In genomic region chr2:31418021-31418420, GRCm38 (mm10) we compare ENCODE assay signal across 26 mouse cellular contexts. TPM values are rescaled to one million over a fixed set of nuclear protein-coding genes. Genes with fewer than 3 reads are reported as not detected.
DNase-seq lines count a peak whose midpoint lies in the region; ATAC-seq and TF ChIP-seq lines count a peak whose summit lies in the region.
"Had no signal": no experiment of that assay in that cellular context is flagged by ENCODE, and none has a peak within 500 bp of the region (broad histone marks: within the 10 kb centered on the region; RNA-seq: fewer than 3 reads in every experiment).

No protein-coding gene starts in this region.

- H3K27ac ChIP-seq in hindbrain, embryonic 10.5 days, result peak overlapping the region; percentile 50; the same call in 1 of the 2 replicates
- H3K27ac ChIP-seq in hindbrain, embryonic 14.5 days, result no peak overlapping the region
- H3K27ac ChIP-seq in intestine, postnatal 0 days (ENCODE audit: low read depth, low read length), result no peak overlapping the region
- no peak overlapping the region for H3K27ac ChIP-seq in heart, adult 2 months
- H3K27ac ChIP-seq: embryonic facial prominence, embryonic 12.5 days; embryonic facial prominence, embryonic 15.5 days; gastrocnemius, adult 2 months; heart, embryonic 15.5 days; hindbrain, embryonic 15.5 days had no signal

- DNase-seq in hindbrain, embryonic 10.5 days (ENCODE audit: low spot score), result no peak
- DNase-seq in hindbrain, embryonic 14.5 days (ENCODE audit: low spot score), result no peak
- peak; percentile 32 for DNase-seq in Muller cell, postnatal 12 days (ENCODE audit: inconsistent ontology term)
- peak; percentile 75 for DNase-seq in adrenal gland, adult 2 months
- peak; percentile 68 for DNase-seq in adrenal gland, postnatal 14 days
- DNase-seq in heart, adult 2 months, result no peak
- DNase-seq in left cerebral cortex, adult 18-20 months (ENCODE audit: low spot score in 2 of 2), result no peak
- DNase-seq: cerebellum, adult 11 months; cerebellum, adult 2 months; cerebellum, adult 9-11 months; cerebellum, postnatal 25 days; forebrain, postnatal 0 days; gastrocnemius, adult 2 months; gastrocnemius, postnatal 14 days; heart, adult 11 months; heart, postnatal 10 days; heart, postnatal 36 days; kidney, adult 11 months had no signal

- ATAC-seq in hindbrain, embryonic 14.5 days (ENCODE audit: low FRiP score), result no peak
- no peak for ATAC-seq in intestine, postnatal 0 days
- ATAC-seq: activated CD4-positive, CD25-positive, alpha-beta regulatory T cell, adult 4 months; CD4-positive, CD25-positive, alpha-beta regulatory T cell, adult 4 months had no signal

- no peak overlapping the region for H3K4me3 ChIP-seq in hindbrain, embryonic 10.5 days
- H3K4me3 ChIP-seq in hindbrain, embryonic 14.5 days (replicated peaks; ENCODE audit: low read length), result no peak overlapping the region
- no peak overlapping the region for H3K4me3 ChIP-seq in intestine, postnatal 0 days (ENCODE audit: low read depth, low read length)
- no peak overlapping the region for H3K4me3 ChIP-seq in heart, adult 2 months
- H3K4me3 ChIP-seq: embryonic facial prominence, embryonic 12.5 days; embryonic facial prominence, embryonic 15.5 days; gastrocnemius, adult 2 months; heart, embryonic 12.5 days; heart, embryonic 15.5 days; hindbrain, embryonic 15.5 days had no signal

- WGBS in hindbrain, embryonic 10.5 days, result 73% methylated on average over 5 of the region's 5 CpGs
- WGBS in hindbrain, embryonic 14.5 days, result 69% methylated on average over 5 of the region's 5 CpGs
- WGBS in intestine, postnatal 0 days, result 87% methylated on average over 5 of the region's 5 CpGs
- 89% methylated on average over 5 of the region's 5 CpGs for WGBS in heart, adult 2 months

- TF ChIP-seq EP300 in heart, adult 2 months (IDR thresholded peaks at IDR 0.05; ENCODE audit: insufficient read depth, low read depth, low read length), result no peak

- TF ChIP-seq CTCF in intestine, postnatal 0 days (IDR thresholded peaks at IDR 0.05; ENCODE audit: low read depth), result no peak
- no peak for TF ChIP-seq CTCF in heart, adult 2 months (IDR thresholded peaks at IDR 0.05)

- H3K36me3 ChIP-seq in hindbrain, embryonic 10.5 days, result no peaks in the 10 kb centered on the region
- H3K36me3 ChIP-seq in hindbrain, embryonic 14.5 days (replicated peaks; ENCODE audit: control insufficient read depth, insufficient read depth), result no peaks in the 10 kb centered on the region
- no peaks in the 10 kb centered on the region for H3K36me3 ChIP-seq in intestine, postnatal 0 days (ENCODE audit: control insufficient read depth, insufficient read depth)
- no peaks in the 10 kb centered on the region for H3K36me3 ChIP-seq in heart, adult 2 months (ENCODE audit: control insufficient read depth, insufficient read depth, low read length)
- H3K36me3 ChIP-seq: embryonic facial prominence, embryonic 12.5 days; embryonic facial prominence, embryonic 15.5 days; heart, embryonic 12.5 days; heart, embryonic 15.5 days; hindbrain, embryonic 15.5 days had no signal

- H3K9me3 ChIP-seq in hindbrain, embryonic 10.5 days, result no peaks in the 10 kb centered on the region
- no peaks in the 10 kb centered on the region for H3K9me3 ChIP-seq in hindbrain, embryonic 14.5 days (ENCODE audit: control insufficient read depth, low read length)
- no peaks in the 10 kb centered on the region for H3K9me3 ChIP-seq in intestine, postnatal 0 days (ENCODE audit: control insufficient read depth)
- H3K9me3 ChIP-seq: embryonic facial prominence, embryonic 12.5 days; embryonic facial prominence, embryonic 15.5 days; heart, embryonic 12.5 days; heart, embryonic 15.5 days; hindbrain, embryonic 15.5 days had no signal

- H3K79me2 ChIP-seq in heart, adult 2 months (replicated peaks; ENCODE audit: control insufficient read depth, insufficient read depth, low read length), result no peaks in the 10 kb centered on the region

- TF ChIP-seq POLR2A in heart, adult 2 months (IDR thresholded peaks at IDR 0.05; ENCODE audit: insufficient read depth, low read depth, low read length), result no peak

- H3K4me1 ChIP-seq in hindbrain, embryonic 10.5 days (replicated peaks), result peaks cover 25% of the 10 kb centered on the region
- H3K4me1 ChIP-seq in hindbrain, embryonic 14.5 days (replicated peaks; ENCODE audit: control insufficient read depth, insufficient read depth, low read length), result no peaks in the 10 kb centered on the region
- no peaks in the 10 kb centered on the region for H3K4me1 ChIP-seq in intestine, postnatal 0 days (replicated peaks; ENCODE audit: control insufficient read depth, insufficient read depth, low read length)
- H3K4me1 ChIP-seq in heart, adult 2 months (ENCODE audit: control insufficient read depth, insufficient read depth, low read length), result no peaks in the 10 kb centered on the region
- H3K4me1 ChIP-seq: embryonic facial prominence, embryonic 12.5 days; embryonic facial prominence, embryonic 15.5 days; heart, embryonic 15.5 days; hindbrain, embryonic 15.5 days had no signal

- intact Hi-C loops in heart, adult 2 months (cut with DNase I), result no loop called here

- H3K27me3 ChIP-seq in hindbrain, embryonic 10.5 days (ENCODE audit: insufficient read depth, poor library complexity, severe bottlenecking), result peaks cover 8% of the 10 kb centered on the region; the same call in 1 of the 2 replicates
- H3K27me3 ChIP-seq in hindbrain, embryonic 14.5 days (ENCODE audit: control insufficient read depth, insufficient read depth, low read length), result no peaks in the 10 kb centered on the region
- no peaks in the 10 kb centered on the region for H3K27me3 ChIP-seq in intestine, postnatal 0 days (replicated peaks; ENCODE audit: control insufficient read depth, insufficient read depth, low read length)
- 0 out of 2 replicates have a peak, but pooled peaks cover 2% of the 10 kb centered on the region for H3K27me3 ChIP-seq in heart, adult 2 months (ENCODE audit: control insufficient read depth, insufficient read depth, low read length)
- H3K27me3 ChIP-seq: embryonic facial prominence, embryonic 12.5 days; hindbrain, embryonic 15.5 days had no signal

- no peak overlapping the region for H3K9ac ChIP-seq in hindbrain, embryonic 14.5 days
- H3K9ac ChIP-seq in intestine, postnatal 0 days (ENCODE audit: low read depth, low read length), result no peak overlapping the region
- no peak overlapping the region for H3K9ac ChIP-seq in heart, adult 2 months (ENCODE audit: low read depth, low read length)
- H3K9ac ChIP-seq: embryonic facial prominence, embryonic 12.5 days; embryonic facial prominence, embryonic 15.5 days; forebrain, postnatal 0 days; heart, embryonic 12.5 days; heart, embryonic 15.5 days; hindbrain, embryonic 15.5 days had no signal

- no peak overlapping the region for H3K4me2 ChIP-seq in hindbrain, embryonic 14.5 days (replicated peaks)
- H3K4me2 ChIP-seq in intestine, postnatal 0 days (replicated peaks; ENCODE audit: low read depth), result no peak overlapping the region
- H3K4me2 ChIP-seq: embryonic facial prominence, embryonic 12.5 days; embryonic facial prominence, embryonic 15.5 days; heart, embryonic 12.5 days; heart, embryonic 15.5 days; hindbrain, embryonic 15.5 days had no signal

RNA-seq across cellular contexts. Expression of gene Ass1, which starts 52.0 kb away (rescaled TPM):
- 11.8 and 15.0 TPM in 2 replicates for polyA plus RNA-seq in hindbrain, embryonic 10.5 days (2016; fragmentation: Nextera tagmentation; extraction: Ambion mirVana)
- polyA plus RNA-seq in hindbrain, embryonic 14.5 days (2014; fragmentation: Nextera tagmentation; extraction: Ambion mirVana), result 6.1 and 8.0 TPM in 2 replicates
- total RNA-seq in adrenal gland, adult 2 months (2021), result 10 to 100 TPM; 24.4 to 31.6 TPM
- polyA plus RNA-seq in adrenal gland, adult 2 months (2012; rRNA removed), result 3.9 and 4.0 TPM in 2 replicates
- 46.9 and 410 TPM in 2 replicates for total RNA-seq in adrenal gland, postnatal 14 days (2021)
- polyA plus RNA-seq in intestine, postnatal 0 days (2015; fragmentation: Nextera tagmentation; extraction: Ambion mirVana), result 492 and 545 TPM in 2 replicates
- 1 to 10 TPM; 5.4 to 6.5 TPM for total RNA-seq in heart, adult 2 months (2021)
- polyA plus RNA-seq in heart, adult 2 months (2012; rRNA removed), result 4.9 and 7.0 TPM in 2 replicates
- 10 to 100 TPM; 44.0 to 49.5 TPM for total RNA-seq in left cerebral cortex, adult 18-20 months (2021)

Comparison
In these comparisons a context has a peak if more than half of its experiments do, and no peak if none do; other contexts are left out.
1. DNase-seq: peak in Muller cell, postnatal 12 days (single experiment), adrenal gland, adult 2 months (single experiment) and adrenal gland, postnatal 14 days (single experiment); none in hindbrain, embryonic 10.5 days (single experiment), hindbrain, embryonic 14.5 days (single experiment), heart, adult 2 months (0 of 2) and left cerebral cortex, adult 18-20 months (0 of 2).
2. RNA of gene Ass1, which starts 52.0 kb away (polyA plus RNA-seq): 492 to 545 TPM in intestine, postnatal 0 days; 11.8 to 15.0 TPM in hindbrain, embryonic 10.5 days, 6.1 to 8.0 TPM in hindbrain, embryonic 14.5 days, 4.9 to 7.0 TPM in heart, adult 2 months and 3.9 to 4.0 TPM in adrenal gland, adult 2 months; every median in the first group is over 10 times any median in the second.